Mouse (Mus musculus): ENCODE measurements around the gene Pif1. TPM values are rescaled to one million over a fixed set of nuclear protein-coding genes. Genes with fewer than 3 reads are reported as not detected.
A peak's percentile ranks its signal among the peaks of the same experiment; 100 is the strongest.

Gene Pif1
- total and polyA plus RNA-seq, 3 experiments, result 14.9 to 15.5 TPM; not detected in 1

DNA sequence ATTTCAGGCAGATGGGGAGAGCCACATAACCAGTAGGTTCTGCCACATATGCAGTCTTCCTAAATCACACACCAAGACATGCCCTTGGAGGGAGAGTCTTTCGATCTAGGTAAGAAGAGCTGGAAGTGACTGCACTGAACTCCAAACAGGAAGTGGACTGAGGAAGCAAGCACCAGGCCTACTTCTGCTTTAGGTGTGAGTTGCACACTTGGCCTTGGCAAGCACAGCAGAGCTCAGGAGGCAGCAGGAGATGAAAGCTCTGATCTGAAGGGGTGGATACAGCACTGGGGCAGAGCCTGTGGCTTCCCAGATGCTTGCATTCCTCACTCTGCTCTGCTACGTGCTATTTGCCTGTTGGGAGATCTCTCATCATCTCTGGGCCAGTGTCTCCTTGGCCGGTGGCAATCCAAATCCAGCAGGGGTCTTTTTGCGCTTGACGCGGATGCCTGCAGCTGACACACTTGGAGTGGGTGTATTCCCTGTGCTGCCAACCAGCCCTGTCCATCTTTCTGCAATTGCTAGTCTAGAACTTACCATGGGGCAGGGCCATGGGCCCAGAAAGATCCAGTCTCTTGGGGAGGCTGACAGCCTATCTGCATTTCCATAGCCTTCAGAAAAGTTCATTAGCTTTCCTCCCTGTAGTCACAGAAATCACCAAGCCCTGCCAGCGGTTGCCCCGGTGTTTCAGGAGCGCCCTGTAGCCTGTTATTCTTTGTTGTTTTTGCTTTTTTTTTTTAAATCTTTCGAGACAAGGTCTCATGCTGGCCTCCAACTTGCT lies 41.1 kb upstream of the Pif1 start:
- TF ChIP-seq NELFE (IDR thresholded peaks at IDR 0.05; ENCODE audit: low read depth, low read length) (no peak), MAZ (IDR thresholded peaks at IDR 0.05; ENCODE audit: low read depth, low read length) (no peak), ZKSCAN1 (IDR thresholded peaks at IDR 0.05; ENCODE audit: low read depth, low read length) (no peak), MAX (IDR thresholded peaks at IDR 0.05; ENCODE audit: low read length) (peak; percentile 66), POLR2AphosphoS5 (IDR thresholded peaks at IDR 0.05; ENCODE audit: borderline replicate concordance, low read depth, low read length) (no peak), ETS1 (IDR thresholded peaks at IDR 0.05; ENCODE audit: low read depth, low read length) (peak; percentile 87), POLR2A (IDR thresholded peaks at IDR 0.05; ENCODE audit: control insufficient read depth in 1 of 2, insufficient read depth in 1 of 2, low read depth in 1 of 2, low read length in 2 of 2, poor library complexity in 1 of 2) (peak in 1 of 2 experiments; percentile 22; a peak in 1 of 4 replicates), TCF12 (IDR thresholded peaks at IDR 0.05; ENCODE audit: low read depth, low read length) (0 out of 2 replicates have a peak, but pooled peaks have one; percentile 30), MYC (IDR thresholded peaks at IDR 0.05; ENCODE audit: low read depth, low read length) (peak; percentile 60; the same call in 1 of the 2 replicates), CTCF (IDR thresholded peaks at IDR 0.05 in 2 of 3, conservative IDR thresholded peaks at IDR 0.05 in 1 of 3; ENCODE audit: control insufficient read depth in 1 of 3, insufficient read depth in 1 of 3, low read depth in 2 of 3, low read length in 3 of 3, poor library complexity in 1 of 3, severe bottlenecking in 1 of 3) (no peak), RAD21 (IDR thresholded peaks at IDR 0.05; ENCODE audit: low read depth, low read length) (no peak), ZC3H11A (IDR thresholded peaks at IDR 0.05; ENCODE audit: low read depth, low read length) (no peak; the same call in 1 of the 2 replicates), ELF1 (IDR thresholded peaks at IDR 0.05; ENCODE audit: low read depth, low read length) (peak; percentile 85), TAL1 (IDR thresholded peaks at IDR 0.05; ENCODE audit: low read length) (no peak), NRF1 (IDR thresholded peaks at IDR 0.05; ENCODE audit: insufficient read depth, low read depth, low read length, poor library complexity, severe bottlenecking) (no peak), EP300 (IDR thresholded peaks at IDR 0.05; ENCODE audit: low read depth in 1 of 2, low read length in 2 of 2) (peak; percentile 69 to 74; a peak in 3 of 4 replicates), GATA1 (IDR thresholded peaks at IDR 0.05; ENCODE audit: low read depth, low read length) (peak; percentile 17; the same call in 1 of the 2 replicates), CHD1 (IDR thresholded peaks at IDR 0.05; ENCODE audit: low read depth, low read length) (no peak), TBP (IDR thresholded peaks at IDR 0.05; ENCODE audit: low read depth, low read length) (peak; percentile 49), RCOR1 (IDR thresholded peaks at IDR 0.05; ENCODE audit: low read depth, low read length) (peak; percentile 63; the same call in 1 of the 2 replicates), BHLHE40 (IDR thresholded peaks at IDR 0.05; ENCODE audit: borderline replicate concordance, low read depth, low read length) (peak; percentile 92), MXI1 (IDR thresholded peaks at IDR 0.05; ENCODE audit: low read depth, low read length) (peak; percentile 60; the same call in 1 of the 2 replicates)
- peak overlapping the region; percentile 6 to 7; a peak in 1 of 4 replicates for H3K4me3 ChIP-seq (ENCODE audit: control insufficient read depth in 1 of 2, insufficient read depth in 1 of 2, low read depth in 2 of 2, low read length in 2 of 2)
- no peaks in the 10 kb centered on the region for H3K79me2 ChIP-seq (ENCODE audit: control insufficient read depth, insufficient read depth, low read length, poor library complexity)
- H3K27me3 ChIP-seq (ENCODE audit: control insufficient read depth in 1 of 2, insufficient read depth in 2 of 2, low read length in 2 of 2), result no peaks in the 10 kb centered on the region
- H3K27ac ChIP-seq (ENCODE audit: control insufficient read depth, low read depth, low read length), result peak overlapping the region; percentile 61
- H3K9ac ChIP-seq (ENCODE audit: control insufficient read depth, low read depth, low read length, poor library complexity, severe bottlenecking), result peak overlapping the region; percentile 38
- H3K36me3 ChIP-seq (ENCODE audit: control insufficient read depth in 1 of 2, insufficient read depth in 2 of 2, low read length in 2 of 2), result peaks cover 0 to 35% of the 10 kb centered on the region in 2 experiments; a peak in 2 of 4 replicates
- H3K9me3 ChIP-seq (replicated peaks; ENCODE audit: insufficient read depth, low read length), result no peaks in the 10 kb centered on the region
- peak; percentile 92 for DNase-seq (ENCODE audit: low read depth, low spot score)
- H3K4me1 ChIP-seq (ENCODE audit: control insufficient read depth in 1 of 2, insufficient read depth in 2 of 2, low read length in 2 of 2), result peaks cover 13 to 41% of the 10 kb centered on the region in 2 experiments

All from MEL (cell line).